Mouse (Mus musculus): Measurements from ENCODE around the gene Grap. TPM values are rescaled to one million over a fixed set of nuclear protein-coding genes. Genes with fewer than 3 reads are reported as not detected.

Gene Grap
- polyA plus RNA-seq, 1 experiment from 2014 or later, result 6.8 TPM

DNA sequence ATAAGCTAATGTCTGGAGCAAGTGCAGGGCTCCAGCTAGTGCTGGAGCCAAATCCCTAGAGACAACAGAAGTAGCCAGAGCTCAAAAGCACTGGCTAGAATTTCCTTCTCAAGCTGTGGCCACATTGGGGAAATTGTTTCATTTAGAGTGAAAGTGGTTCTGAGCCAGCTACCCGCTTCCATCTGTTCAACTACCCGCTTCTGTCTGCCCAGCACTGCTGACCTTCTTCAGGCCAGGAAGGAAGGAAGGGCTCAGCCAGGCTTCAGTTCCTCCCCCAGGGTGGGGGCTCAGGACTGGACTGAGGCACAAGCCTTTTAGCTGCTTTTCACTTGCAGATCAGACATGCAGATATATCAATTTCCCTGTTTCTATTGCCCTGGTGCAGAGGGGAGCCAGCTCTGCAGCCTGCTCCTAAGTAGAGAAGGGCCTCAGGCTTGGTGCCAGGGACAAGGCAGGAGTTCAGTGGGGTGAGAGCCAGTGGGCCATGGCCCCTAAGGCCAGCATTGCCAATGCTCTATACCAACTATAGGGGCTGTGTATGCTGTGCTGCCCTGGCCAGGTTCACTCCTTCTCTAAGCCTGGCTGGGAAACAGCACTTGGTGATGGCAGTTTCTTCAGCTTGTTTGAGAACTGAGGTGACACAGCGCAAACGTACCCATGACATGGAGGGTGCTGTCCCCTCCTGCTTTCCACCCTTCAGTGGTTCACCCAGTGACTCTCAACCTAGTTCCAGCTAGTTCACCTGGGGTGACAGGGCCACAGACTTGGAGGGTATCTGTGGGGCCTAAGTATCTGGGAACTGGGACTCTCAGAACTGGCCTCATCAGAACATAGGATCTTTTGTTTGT, 6.2 kb downstream of the Grap start:
- ATAC-seq (ENCODE audit: low FRiP score) (no peak), DNase-seq (ENCODE audit: low spot score) (no peak)
- Histone ChIP-seq H3K27me3 (ENCODE audit: control insufficient read depth, insufficient read depth, low read length) (no peaks in the 10 kb centered on the region), H3K4me3 (ENCODE audit: low read depth, low read length) (no peak overlapping the region), H3K27ac (ENCODE audit: low read depth, low read length) (no peak overlapping the region; the same call in 1 of the 2 replicates), H3K4me2 (replicated peaks; ENCODE audit: low read depth, low read length) (no peak overlapping the region), H3K36me3 (ENCODE audit: control insufficient read depth, insufficient read depth, low read length) (no peaks in the 10 kb centered on the region), H3K9me3 (ENCODE audit: control insufficient read depth, low read length) (no peaks in the 10 kb centered on the region), H3K4me1 (replicated peaks; ENCODE audit: control insufficient read depth, insufficient read depth, low read length) (no peaks in the 10 kb centered on the region), H3K9ac (ENCODE audit: low read depth, low read length) (no peak overlapping the region)
- whole genome bisulfite sequencing, result 85% methylated on average over 4 of the region's 4 CpGs

DNA sequence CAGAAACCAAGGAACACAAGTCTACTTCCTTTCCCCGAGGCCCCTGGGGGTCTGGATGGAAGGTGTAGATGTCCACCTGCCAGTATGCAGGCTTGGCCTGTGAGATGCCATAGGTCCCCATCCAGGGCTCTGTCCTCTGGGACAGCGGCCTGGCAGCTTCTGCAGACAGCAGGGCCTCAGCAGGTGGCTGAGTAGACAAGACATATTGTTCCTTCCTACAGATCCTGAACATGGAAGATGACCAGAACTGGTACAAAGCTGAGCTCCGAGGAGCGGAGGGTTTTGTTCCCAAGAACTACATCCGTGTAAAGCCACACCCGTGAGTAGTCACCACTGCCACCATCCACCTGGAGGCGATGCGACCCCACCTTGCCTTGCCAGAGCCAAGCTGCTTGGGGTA, 6.9 kb downstream of the Grap start:
- Histone ChIP-seq H3K36me3 (ENCODE audit: control insufficient read depth, insufficient read depth, low read length) (no peaks in the 10 kb centered on the region), H3K27me3 (ENCODE audit: control insufficient read depth, insufficient read depth, low read length) (no peaks in the 10 kb centered on the region), H3K4me3 (ENCODE audit: low read depth, low read length) (no peak overlapping the region), H3K9me3 (ENCODE audit: control insufficient read depth, low read length) (no peaks in the 10 kb centered on the region), H3K9ac (ENCODE audit: low read depth, low read length) (no peak overlapping the region), H3K27ac (ENCODE audit: low read depth, low read length) (no peak overlapping the region), H3K4me1 (replicated peaks; ENCODE audit: control insufficient read depth, insufficient read depth, low read length) (no peaks in the 10 kb centered on the region), H3K4me2 (replicated peaks; ENCODE audit: low read depth, low read length) (no peak overlapping the region)
- 84% methylated on average over 8 of the region's 8 CpGs for WGBS
- DNase-seq (ENCODE audit: low spot score) (no peak), ATAC-seq (ENCODE audit: low FRiP score) (no peak)

GRCm38 (mm10) chr11:61660806-61661392, 7.8 kb downstream of the Grap start:
- Histone ChIP-seq H3K36me3 (ENCODE audit: control insufficient read depth, insufficient read depth, low read length) (no peaks in the 10 kb centered on the region), H3K27ac (ENCODE audit: low read depth, low read length) (no peak overlapping the region), H3K27me3 (ENCODE audit: control insufficient read depth, insufficient read depth, low read length) (no peaks in the 10 kb centered on the region), H3K9me3 (ENCODE audit: control insufficient read depth, low read length) (no peaks in the 10 kb centered on the region), H3K4me2 (replicated peaks; ENCODE audit: low read depth, low read length) (no peak overlapping the region), H3K4me1 (replicated peaks; ENCODE audit: control insufficient read depth, insufficient read depth, low read length) (no peaks in the 10 kb centered on the region), H3K9ac (ENCODE audit: low read depth, low read length) (no peak overlapping the region), H3K4me3 (ENCODE audit: low read depth, low read length) (no peak overlapping the region)
- no peak for DNase-seq (ENCODE audit: low spot score)
- WGBS, result 73% methylated on average over 7 of the region's 7 CpGs
- no peak for ATAC-seq (ENCODE audit: low FRiP score)

- Histone ChIP-seq H3K9ac (ENCODE audit: low read depth, low read length) (no peak overlapping the region), H3K4me1 (replicated peaks; ENCODE audit: control insufficient read depth, insufficient read depth, low read length) (no peaks in the 10 kb centered on the region), H3K36me3 (ENCODE audit: control insufficient read depth, insufficient read depth, low read length) (no peaks in the 10 kb centered on the region), H3K4me3 (ENCODE audit: low read depth, low read length) (no peak overlapping the region), H3K27me3 (ENCODE audit: control insufficient read depth, insufficient read depth, low read length) (no peaks in the 10 kb centered on the region), H3K27ac (ENCODE audit: low read depth, low read length) (no peak overlapping the region), H3K9me3 (ENCODE audit: control insufficient read depth, low read length) (no peaks in the 10 kb centered on the region), H3K4me2 (replicated peaks; ENCODE audit: low read depth, low read length) (no peak overlapping the region)
- WGBS, result 98% methylated on average over 5 of the region's 5 CpGs
- ATAC-seq (ENCODE audit: low FRiP score) (no peak), DNase-seq (ENCODE audit: low spot score) (no peak)
Observed at GRCm38 (mm10) chr11:61662189-61662588, 9.1 kb downstream of the Grap start.

DNA sequence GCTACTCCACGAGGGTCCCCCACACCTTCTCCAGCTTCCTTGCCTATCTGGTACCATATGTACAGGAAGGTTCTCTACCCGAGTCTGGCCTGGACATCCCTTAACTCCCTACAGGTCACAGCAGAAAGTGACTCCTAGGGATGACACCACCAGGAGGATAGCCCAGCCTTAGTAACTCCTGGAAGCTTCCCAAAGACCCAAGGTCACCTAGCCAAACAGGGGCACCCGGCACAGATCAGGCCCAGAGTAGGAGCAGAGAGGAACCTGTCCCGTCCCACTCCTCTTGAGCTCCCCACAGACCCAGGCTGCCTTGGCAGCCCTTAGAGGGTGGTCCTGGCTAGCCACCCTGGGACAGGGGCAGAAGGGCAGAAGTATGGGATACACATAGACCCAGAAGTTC, 12.3 kb downstream of the Grap start:
- Histone ChIP-seq H3K27me3 (ENCODE audit: control insufficient read depth, insufficient read depth, low read length) (no peaks in the 10 kb centered on the region), H3K27ac (ENCODE audit: low read depth, low read length) (no peak overlapping the region), H3K4me2 (replicated peaks; ENCODE audit: low read depth, low read length) (no peak overlapping the region), H3K4me1 (replicated peaks; ENCODE audit: control insufficient read depth, insufficient read depth, low read length) (no peaks in the 10 kb centered on the region), H3K9me3 (ENCODE audit: control insufficient read depth, low read length) (no peaks in the 10 kb centered on the region), H3K9ac (ENCODE audit: low read depth, low read length) (no peak overlapping the region), H3K36me3 (ENCODE audit: control insufficient read depth, insufficient read depth, low read length) (no peaks in the 10 kb centered on the region), H3K4me3 (ENCODE audit: low read depth, low read length) (no peak overlapping the region)
- DNase-seq (ENCODE audit: low spot score) (no peak), ATAC-seq (ENCODE audit: low FRiP score) (no peak)
- WGBS, result 84% methylated on average over 4 of the region's 4 CpGs

GRCm38 (mm10) chr11:61665991-61666799, 13.1 kb downstream of the Grap start:
- no peaks in the 10 kb centered on the region for H3K27me3 ChIP-seq (ENCODE audit: control insufficient read depth, insufficient read depth, low read length)
- no peak overlapping the region for H3K4me2 ChIP-seq (replicated peaks; ENCODE audit: low read depth, low read length)
- H3K36me3 ChIP-seq (ENCODE audit: control insufficient read depth, insufficient read depth, low read length), result no peaks in the 10 kb centered on the region
- ATAC-seq (ENCODE audit: low FRiP score) (no peak), DNase-seq (ENCODE audit: low spot score) (peak; percentile 61)
- 46% methylated on average over 7 of the region's 7 CpGs for WGBS
- no peak overlapping the region for H3K9ac ChIP-seq (ENCODE audit: low read depth, low read length)
- no peak overlapping the region for H3K4me3 ChIP-seq (ENCODE audit: low read depth, low read length)
- H3K9me3 ChIP-seq (ENCODE audit: control insufficient read depth, low read length), result no peaks in the 10 kb centered on the region
- H3K27ac ChIP-seq (ENCODE audit: low read depth, low read length), result no peak overlapping the region
- no peaks in the 10 kb centered on the region for H3K4me1 ChIP-seq (replicated peaks; ENCODE audit: control insufficient read depth, insufficient read depth, low read length)

DNA sequence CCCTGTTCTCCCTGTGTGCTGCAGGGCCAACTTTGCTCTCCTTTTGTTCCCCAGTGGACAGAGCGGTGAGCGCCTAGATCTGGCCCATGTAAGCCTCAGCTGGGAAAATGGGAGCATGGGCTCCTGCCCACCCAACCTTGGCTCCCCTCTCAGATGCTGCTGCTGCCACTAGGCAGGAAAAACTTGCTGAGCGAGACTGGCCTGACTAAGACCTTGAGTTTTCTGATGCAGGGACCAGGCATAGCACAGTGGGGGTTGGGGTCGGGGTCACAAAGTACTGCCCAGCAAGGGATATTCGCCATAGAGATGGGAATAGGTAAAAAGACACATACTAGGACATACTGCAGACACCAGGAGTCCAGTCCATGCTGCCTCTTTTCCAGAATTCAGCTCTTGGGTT, 14.2 kb downstream of the Grap start:
- Histone ChIP-seq H3K9me3 (ENCODE audit: control insufficient read depth, low read length) (no peaks in the 10 kb centered on the region), H3K4me2 (replicated peaks; ENCODE audit: low read depth, low read length) (no peak overlapping the region), H3K36me3 (ENCODE audit: control insufficient read depth, insufficient read depth, low read length) (no peaks in the 10 kb centered on the region), H3K27me3 (ENCODE audit: control insufficient read depth, insufficient read depth, low read length) (no peaks in the 10 kb centered on the region), H3K27ac (ENCODE audit: low read depth, low read length) (no peak overlapping the region), H3K9ac (ENCODE audit: low read depth, low read length) (no peak overlapping the region), H3K4me3 (ENCODE audit: low read depth, low read length) (no peak overlapping the region), H3K4me1 (replicated peaks; ENCODE audit: control insufficient read depth, insufficient read depth, low read length) (no peaks in the 10 kb centered on the region)
- ATAC-seq (ENCODE audit: low FRiP score) (no peak), DNase-seq (ENCODE audit: low spot score) (no peak)
- 77% methylated on average over 5 of the region's 5 CpGs for WGBS

GRCm38 (mm10) chr11:61667782-61668181, 14.7 kb downstream of the Grap start:
- H3K27me3 ChIP-seq (ENCODE audit: control insufficient read depth, insufficient read depth, low read length), result no peaks in the 10 kb centered on the region; the same call in 1 of the 2 replicates
- no peak for ATAC-seq (ENCODE audit: low FRiP score)
- no peak for DNase-seq (ENCODE audit: low spot score)
- 85% methylated on average over 5 of the region's 5 CpGs for WGBS
- no peaks in the 10 kb centered on the region for H3K36me3 ChIP-seq (ENCODE audit: control insufficient read depth, insufficient read depth, low read length)
- no peak overlapping the region for H3K4me2 ChIP-seq (replicated peaks; ENCODE audit: low read depth, low read length)
- no peaks in the 10 kb centered on the region for H3K9me3 ChIP-seq (ENCODE audit: control insufficient read depth, low read length)
- no peaks in the 10 kb centered on the region for H3K4me1 ChIP-seq (replicated peaks; ENCODE audit: control insufficient read depth, insufficient read depth, low read length)
- H3K9ac ChIP-seq (ENCODE audit: low read depth, low read length), result no peak overlapping the region
- H3K4me3 ChIP-seq (ENCODE audit: low read depth, low read length), result no peak overlapping the region
- no peak overlapping the region for H3K27ac ChIP-seq (ENCODE audit: low read depth, low read length)

All from hindbrain, embryonic 11.5 days (tissue).